Mouse (Mus musculus) cortical plate, adult 2 months (tissue): Measurements from ENCODE around the gene Csn1s2b.

ENCODE experiments used
- CTCF ChIP-seq: fragments of 200-500 bp; IDR thresholded peaks from 2 replicates; pipeline ENCODE4 v1.5.1; 2011; ENCODE audit warnings: mild to moderate bottlenecking, control low read depth, low read length; ENCODE audit not compliant: insufficient read depth; ENCODE audit errors: extremely low read depth
- POLR2A ChIP-seq: fragments of 200-500 bp; IDR thresholded peaks from 2 replicates; pipeline ENCODE4 v1.6.1; 2011; ENCODE audit warnings: mild to moderate bottlenecking, low read length, control low read depth; ENCODE audit not compliant: insufficient read depth; ENCODE audit errors: extremely low read depth

DNA sequence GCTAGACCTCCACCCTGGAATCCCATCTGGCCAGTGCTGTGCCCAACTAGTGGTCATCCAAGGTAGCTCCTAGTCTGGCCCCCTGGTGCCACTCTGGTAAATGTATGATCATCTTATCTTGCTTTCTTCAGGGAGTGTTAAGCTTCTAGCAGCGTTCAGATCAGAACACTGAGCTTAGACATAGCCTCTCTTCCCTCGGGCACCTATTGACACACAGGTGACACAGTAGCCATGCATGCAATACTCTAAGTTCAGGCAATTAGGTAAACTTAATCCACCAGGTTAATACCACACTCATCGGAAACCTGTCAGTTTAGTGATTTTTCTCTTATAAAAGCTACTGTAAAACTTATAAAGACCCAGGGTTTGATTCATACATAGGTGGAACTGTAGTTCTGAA, 43.3 kb upstream of the Csn1s2b start:
- TF ChIP-seq CTCF (no peak), POLR2A (no peak)
